ENCODE assay signal across 23 mouse cellular contexts in genomic region chr9:30450834-30451233, GRCm38 (mm10). TPM values are rescaled to one million over a fixed set of nuclear protein-coding genes. Genes with fewer than 3 reads are reported as not detected.
DNase-seq lines count a peak whose midpoint lies in the region; TF ChIP-seq lines count a peak whose summit lies in the region.
"Had no signal": no experiment of that assay in that cellular context is flagged by ENCODE, and none has a peak within 500 bp of the region (broad histone marks: within the 10 kb centered on the region; RNA-seq: fewer than 3 reads in every experiment).

No protein-coding gene starts in this region.

- 53% methylated on average over 2 of the region's 2 CpGs for WGBS in lung, adult 2 months

- TF ChIP-seq CTCF in lung, adult 2 months (IDR thresholded peaks at IDR 0.05; ENCODE audit: insufficient read depth, low read length): no peak

- H3K4me3 ChIP-seq in lung, adult 2 months (replicated peaks; ENCODE audit: extremely low read depth, low read depth, low read length): no peak overlapping the region
- H3K4me3 ChIP-seq: forebrain, embryonic 13.5 days; hindbrain, embryonic 10.5 days; intestine, embryonic 15.5 days; limb, embryonic 13.5 days; myocyte; neural tube, embryonic 12.5 days had no signal

- peak; percentile 20 to 37 for DNase-seq in lung, adult 18-20 months
- no peak for DNase-seq in lung, adult 2 months
- peak; percentile 44 to 58 for DNase-seq in kidney, postnatal 4 days
- peak; percentile 72 for DNase-seq in lung, postnatal 10 days
- no peak for DNase-seq in adrenal gland, adult 8-10 months
- DNase-seq in cerebellum, adult 18-20 months: no peak
- no peak for DNase-seq in left cerebral cortex, postnatal 14 days (ENCODE audit: low spot score in 2 of 2)
- DNase-seq: adrenal gland, adult 2 months; B cell, adult 2 months; cerebellum, adult 8-10 months; cerebellum, postnatal 25 days; gastrocnemius, postnatal 10 days; heart, postnatal 14 days; right cerebral cortex, adult 18-20 months; right cerebral cortex, postnatal 4 days; thymus, adult 2 months; thymus, postnatal 36 days had no signal

- TF ChIP-seq POLR2A in lung, adult 2 months (IDR thresholded peaks at IDR 0.05; ENCODE audit: borderline replicate concordance, extremely low read depth, low read depth, low read length): no peak

- no peaks in the 10 kb centered on the region for H3K4me1 ChIP-seq in lung, adult 2 months (ENCODE audit: control insufficient read depth, insufficient read depth, low read length)
- H3K4me1 ChIP-seq: intestine, embryonic 15.5 days; limb, embryonic 13.5 days had no signal

- intact Hi-C loops in left cerebral cortex, postnatal 14 days (cut with DNase I): no loop called here

RNA-seq across cellular contexts. Expression of gene Snx19, which starts 23.9 kb away (rescaled TPM):
- polyA plus RNA-seq in lung, adult 2 months (2012; rRNA removed): 11.7 and 14.4 TPM in 2 replicates
- total RNA-seq in adrenal gland, adult 8-10 months (2022): 10 to 100 TPM; 34.7 to 44.4 (median 43.2) TPM
- 10 to 100 TPM; 38.4 to 38.5 TPM for total RNA-seq in left cerebral cortex, postnatal 14 days (2021)

Comparison
In these comparisons a context has a peak if more than half of its experiments do, and no peak if none do; other contexts are left out.
1. DNase-seq: peak in lung, adult 18-20 months (2 of 2), kidney, postnatal 4 days (2 of 2) and lung, postnatal 10 days (single experiment); none in lung, adult 2 months (single experiment), adrenal gland, adult 8-10 months (single experiment), cerebellum, adult 18-20 months (0 of 2) and left cerebral cortex, postnatal 14 days (0 of 2).